ENCODE assay signal across 8 mouse cellular contexts in the genomic region with DNA sequence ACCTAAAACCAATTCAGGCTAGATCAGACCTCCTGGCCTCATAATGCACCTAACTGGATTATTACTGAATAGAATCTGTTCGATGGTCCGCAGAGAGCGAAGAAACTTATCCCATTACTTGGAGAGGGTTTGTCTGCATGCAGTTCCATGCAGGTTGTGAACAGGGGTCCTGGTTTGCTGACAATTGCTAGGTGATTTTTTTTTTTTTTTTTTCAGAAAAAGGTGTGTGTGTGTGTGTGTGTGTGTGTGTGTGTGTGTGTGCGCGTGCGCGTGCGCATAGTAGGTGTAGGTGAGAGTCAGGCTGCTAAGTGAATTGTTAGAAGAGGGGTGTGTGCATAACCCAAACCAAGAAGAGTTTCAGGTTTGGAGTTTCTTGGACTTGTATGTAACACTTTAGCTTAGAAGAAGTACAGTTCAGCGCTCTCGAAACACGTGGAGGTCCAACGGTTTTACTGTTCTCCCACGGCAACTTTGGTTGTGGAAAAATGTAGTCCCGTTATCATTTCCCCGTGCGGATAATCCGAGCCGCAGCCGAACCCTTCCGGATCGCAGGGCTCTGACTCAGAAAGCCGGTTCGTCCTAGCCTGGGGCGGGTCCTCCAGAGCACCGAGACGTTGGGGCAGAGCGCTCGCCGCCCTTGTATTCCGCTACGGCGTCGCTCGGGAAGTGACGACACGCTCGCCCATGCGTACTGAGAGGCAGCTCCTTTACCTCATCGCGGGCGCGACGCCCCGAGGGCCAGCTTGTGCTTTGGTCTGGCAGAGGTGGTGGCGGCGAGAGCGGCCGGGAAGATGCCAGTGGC. TPM values are rescaled to one million over a fixed set of nuclear protein-coding genes. Genes with fewer than 3 reads are reported as not detected.
A peak's percentile ranks its signal among the peaks of the same experiment; 100 is the strongest.
DNase-seq lines count a peak whose midpoint lies in the region; ATAC-seq and TF ChIP-seq lines count a peak whose summit lies in the region.

TSS of gene Cops8 (plus strand) at position 223 of the 802 bp plus-strand sequence.

- H3ac ChIP-seq in C2C12 (ENCODE audit: control insufficient read depth, insufficient read length, low read depth) (peak within 1 kb of the TSS; percentile 76), myocyte (ENCODE audit: control insufficient read depth, insufficient read length) (peak within 1 kb of the TSS; percentile 16)

- DNase-seq in brain, embryonic 14.5 days (ENCODE audit: low read depth) = peak; percentile 99
- DNase-seq in liver, adult 2 months (ENCODE audit: extremely low read depth, low read depth, low spot score) = peak; percentile 88
- peak; percentile 97 for DNase-seq in splenic B cell, adult 2 months (ENCODE audit: low read depth, low spot score)

- no peak for TF ChIP-seq CTCF in C2C12 (IDR thresholded peaks at IDR 0.05; ENCODE audit: control insufficient read depth, insufficient read depth, insufficient read length)
- TF ChIP-seq CTCF in brain, embryonic 14.5 days (IDR thresholded peaks at IDR 0.05; ENCODE audit: borderline replicate concordance, extremely low read depth, insufficient read depth, insufficient read length) = no peak
- TF ChIP-seq CTCF in liver, adult 2 months (IDR thresholded peaks at IDR 0.05; ENCODE audit: low read depth, low read length) = no peak

- H3K36me3 ChIP-seq in C2C12 (ENCODE audit: control insufficient read depth, insufficient read depth) = peaks cover 37% of the 10 kb centered on the region
- peaks cover 26% of the 10 kb centered on the region for H3K36me3 ChIP-seq in erythroblast, embryonic 14.5 days (ENCODE audit: control insufficient read depth)
- peaks cover 11% of the 10 kb centered on the region for H3K36me3 ChIP-seq in heart, embryonic 11.5 days (ENCODE audit: control insufficient read depth, insufficient read depth, low read length)
- peaks cover 16% of the 10 kb centered on the region for H3K36me3 ChIP-seq in kidney, embryonic 16.5 days (ENCODE audit: insufficient read depth, low read length)
- H3K36me3 ChIP-seq in liver, adult 2 months (ENCODE audit: control insufficient read depth, insufficient read depth, low read length) = peaks cover 7% of the 10 kb centered on the region; the same call in 1 of the 2 replicates
- H3K36me3 ChIP-seq in myocyte (ENCODE audit: control insufficient read depth, insufficient read depth) = peaks cover 20% of the 10 kb centered on the region
- peaks cover 6% of the 10 kb centered on the region; the same call in 1 of the 2 replicates for H3K36me3 ChIP-seq in splenic B cell, adult 2 months (ENCODE audit: control insufficient read depth, insufficient read depth, low read length, poor library complexity, severe bottlenecking)

- peaks cover 38% of the 10 kb centered on the region for H3K79me3 ChIP-seq in C2C12 (ENCODE audit: low read depth)

- H3K4me3 ChIP-seq in C2C12 (ENCODE audit: insufficient read depth, poor library complexity, severe bottlenecking) (peak within 1 kb of the TSS; percentile 93), myocyte (peak within 1 kb of the TSS; percentile 64)
- H3K4me3 ChIP-seq in erythroblast, embryonic 14.5 days (replicated peaks) = peak within 1 kb of the TSS; percentile 92
- H3K4me3 ChIP-seq in heart, embryonic 11.5 days (ENCODE audit: low read depth, low read length) = peak within 1 kb of the TSS; percentile 83
- H3K4me3 ChIP-seq in kidney, embryonic 16.5 days (ENCODE audit: low read length) = peak within 1 kb of the TSS; percentile 87
- peak within 1 kb of the TSS; percentile 83 for H3K4me3 ChIP-seq in liver, adult 2 months (ENCODE audit: insufficient read depth, low read depth, low read length)

- H3K79me2 ChIP-seq in C2C12 (ENCODE audit: control insufficient read depth, insufficient read depth) = peaks cover 48% of the 10 kb centered on the region
- peaks cover 3% of the 10 kb centered on the region; the same call in 1 of the 2 replicates for H3K79me2 ChIP-seq in liver, adult 2 months (ENCODE audit: control insufficient read depth, insufficient read depth, low read length)
- H3K79me2 ChIP-seq in myocyte (ENCODE audit: control insufficient read depth, insufficient read depth) = peaks cover 25% of the 10 kb centered on the region

- H3K27ac ChIP-seq in heart, embryonic 11.5 days (ENCODE audit: low read depth, low read length) = peak within 1 kb of the TSS; percentile 46; the same call in 1 of the 2 replicates
- peak within 1 kb of the TSS; percentile 54 for H3K27ac ChIP-seq in kidney, embryonic 16.5 days (ENCODE audit: low read length)
- peak within 1 kb of the TSS; percentile 45 for H3K27ac ChIP-seq in liver, adult 2 months (replicated peaks; ENCODE audit: insufficient read depth, low read depth, low read length)

- H3K27me3 ChIP-seq in C2C12 (ENCODE audit: control insufficient read depth, insufficient read depth, insufficient read length) (no peaks in the 10 kb centered on the region), myocyte (ENCODE audit: control insufficient read depth, insufficient read depth, insufficient read length) (no peaks in the 10 kb centered on the region)
- H3K27me3 ChIP-seq in erythroblast, embryonic 14.5 days (ENCODE audit: control insufficient read depth) = 0 out of 2 replicates have a peak, but pooled peaks cover 3% of the 10 kb centered on the region
- no peaks in the 10 kb centered on the region for H3K27me3 ChIP-seq in heart, embryonic 11.5 days (ENCODE audit: control insufficient read depth, insufficient read depth, low read length)
- no peaks in the 10 kb centered on the region for H3K27me3 ChIP-seq in kidney, embryonic 16.5 days (ENCODE audit: insufficient read depth, low read length)
- no peaks in the 10 kb centered on the region for H3K27me3 ChIP-seq in liver, adult 2 months (ENCODE audit: control insufficient read depth, insufficient read depth, low read length)
- no peaks in the 10 kb centered on the region for H3K27me3 ChIP-seq in splenic B cell, adult 2 months (ENCODE audit: control insufficient read depth, insufficient read depth, low read length, poor library complexity, severe bottlenecking)

- WGBS in heart, embryonic 11.5 days (ENCODE audit: insufficient replicate concordance) = 4% methylated on average over 48 of the region's 48 CpGs
- 5% methylated on average over 48 of the region's 48 CpGs for WGBS in kidney, embryonic 16.5 days
- 5% methylated on average over 48 of the region's 48 CpGs for whole genome bisulfite sequencing in liver, adult 2 months

- peak within 1 kb of the TSS; percentile 87 for H3K9ac ChIP-seq in heart, embryonic 11.5 days (ENCODE audit: low read depth, low read length)
- H3K9ac ChIP-seq in kidney, embryonic 16.5 days (replicated peaks; ENCODE audit: low read length) = peak within 1 kb of the TSS; percentile 90
- peak within 1 kb of the TSS; percentile 80 for H3K9ac ChIP-seq in liver, adult 2 months (ENCODE audit: low read depth, low read length)

- peaks cover 13% of the 10 kb centered on the region for H3K4me1 ChIP-seq in erythroblast, embryonic 14.5 days (ENCODE audit: control insufficient read depth)
- H3K4me1 ChIP-seq in heart, embryonic 11.5 days (ENCODE audit: control insufficient read depth, insufficient read depth, low read length) = 0 out of 2 replicates have a peak, but pooled peaks cover 5% of the 10 kb centered on the region
- H3K4me1 ChIP-seq in kidney, embryonic 16.5 days (ENCODE audit: insufficient read depth, low read length) = peaks cover 6% of the 10 kb centered on the region
- peaks cover 2% of the 10 kb centered on the region for H3K4me1 ChIP-seq in liver, adult 2 months (ENCODE audit: control insufficient read depth, insufficient read depth, low read length)

- peak; percentile 97 for ATAC-seq in heart, embryonic 11.5 days (replicated peaks; ENCODE audit: insufficient number of reproducible peaks, low FRiP score, low TSS enrichment)
- peak; percentile 99 for ATAC-seq in kidney, embryonic 16.5 days (ENCODE audit: low FRiP score, low TSS enrichment)

- H3K4me2 ChIP-seq in heart, embryonic 11.5 days = peak within 1 kb of the TSS; percentile 85
- peak within 1 kb of the TSS; percentile 79 for H3K4me2 ChIP-seq in kidney, embryonic 16.5 days (replicated peaks; ENCODE audit: low read depth, low read length)
- peak within 1 kb of the TSS; percentile 82 for H3K4me2 ChIP-seq in myocyte (ENCODE audit: low read depth)

- no peaks in the 10 kb centered on the region for H3K9me3 ChIP-seq in erythroblast, embryonic 14.5 days (ENCODE audit: control insufficient read depth, low read length)
- H3K9me3 ChIP-seq in heart, embryonic 11.5 days (replicated peaks; ENCODE audit: control insufficient read depth, low read length) = no peaks in the 10 kb centered on the region
- no peaks in the 10 kb centered on the region; the same call in 1 of the 2 replicates for H3K9me3 ChIP-seq in kidney, embryonic 16.5 days (ENCODE audit: low read length)

- peak; percentile 69; the same call in 1 of the 2 replicates for TF ChIP-seq POLR2A in brain, embryonic 14.5 days (IDR thresholded peaks at IDR 0.05; ENCODE audit: borderline replicate concordance, extremely low read depth, insufficient read depth, insufficient read length, poor library complexity, severe bottlenecking)
- peak; percentile 63; the same call in 1 of the 2 replicates for TF ChIP-seq POLR2A in liver, adult 2 months (IDR thresholded peaks at IDR 0.05; ENCODE audit: extremely low read depth, insufficient read depth, low read length)
- peak; percentile 95 for TF ChIP-seq POLR2A in myocyte (IDR thresholded peaks at IDR 0.05; ENCODE audit: insufficient read length, low read depth)

TF ChIP-seq in C2C12, 6 proteins besides CTCF, POLR2A, EP300 and RAD21:
- TF ChIP-seq FOSL1 (IDR thresholded peaks at IDR 0.05; ENCODE audit: insufficient read depth, low read length, poor library complexity, severe bottlenecking) = no peak
- peak; percentile 84 for TF ChIP-seq MAX (IDR thresholded peaks at IDR 0.05)

TF ChIP-seq in myocyte, 11 proteins besides CTCF, POLR2A, EP300 and RAD21:
- TF ChIP-seq REST (IDR thresholded peaks at IDR 0.05; ENCODE audit: insufficient read depth, insufficient read length) (no peak), TCF3 (IDR thresholded peaks at IDR 0.05; ENCODE audit: insufficient read length, low read depth) (no peak), POLR2AphosphoS2 (IDR thresholded peaks at IDR 0.05; ENCODE audit: insufficient read length, low read depth) (peak; percentile 88), E2F4 (IDR thresholded peaks at IDR 0.05; ENCODE audit: insufficient read depth) (no peak), SRF (IDR thresholded peaks at IDR 0.05; ENCODE audit: control insufficient read depth, insufficient read length, low read depth) (peak; percentile 90)

RNA-seq across cellular contexts. Expression of gene Cops8, which starts in this region (rescaled TPM):
- polyA plus RNA-seq in C2C12 (2012; fragmentation: generic; extraction: Trizol) = 88.0 TPM
- polyA plus RNA-seq in brain, embryonic 14.5 days (2012; rRNA removed) = 112 and 132 TPM in 2 replicates
- 0.94 and 1.7 TPM in 2 replicates for polyA plus RNA-seq in erythroblast, embryonic 14.5 days (2012)
- 136 and 141 TPM in 2 replicates for polyA plus RNA-seq in heart, embryonic 11.5 days (2014; fragmentation: Nextera tagmentation; extraction: Ambion mirVana)
- polyA plus RNA-seq in kidney, embryonic 16.5 days (2015; fragmentation: Nextera tagmentation; extraction: Ambion mirVana) = 149 and 152 TPM in 2 replicates
- 19.4 and 19.6 TPM in 2 replicates for total RNA-seq in liver, adult 2 months (2014; rRNA removed)
- 14.5 and 21.7 TPM in 2 replicates for polyA plus RNA-seq in liver, adult 2 months (2012; rRNA removed)
- 98.1 TPM for polyA plus RNA-seq in myocyte (2012; fragmentation: generic; extraction: Trizol)

Comparison
In these comparisons a context has a peak if more than half of its experiments do, and no peak if none do; other contexts are left out.
1. Peak in every context shown above with its lines: DNase-seq, ATAC-seq, H3K4me3 ChIP-seq and H3K27ac ChIP-seq.